In genomic region chr9:73968641-73969121, GRCm38 (mm10) we compare ENCODE assay signal across 9 mouse cellular contexts. TPM values are rescaled to one million over a fixed set of nuclear protein-coding genes. Genes with fewer than 3 reads are reported as not detected.
DNase-seq lines count a peak whose midpoint lies in the region; ATAC-seq lines count a peak whose summit lies in the region.
"Had no signal": no experiment of that assay in that cellular context is flagged by ENCODE, and none has a peak within 500 bp of the region (broad histone marks: within the 10 kb centered on the region; RNA-seq: fewer than 3 reads in every experiment).

Gene Unc13c, minus strand, starts transcription at chr9:73968966.

- no peaks in the 10 kb centered on the region for H3K27me3 ChIP-seq in intestine, embryonic 16.5 days (replicated peaks; ENCODE audit: control insufficient read depth, insufficient read depth, low read length)
- H3K27me3 ChIP-seq in limb, embryonic 13.5 days, result peaks cover 14% of the 10 kb centered on the region; the same call in 1 of the 2 replicates

- no peaks in the 10 kb centered on the region for H3K9me3 ChIP-seq in intestine, embryonic 16.5 days (ENCODE audit: control insufficient read depth, low read length)
- no peaks in the 10 kb centered on the region for H3K9me3 ChIP-seq in limb, embryonic 13.5 days

- H3K36me3 ChIP-seq in intestine, embryonic 16.5 days (ENCODE audit: control insufficient read depth, insufficient read depth, low read length), result no peaks in the 10 kb centered on the region
- H3K36me3 ChIP-seq in limb, embryonic 13.5 days, result no peaks in the 10 kb centered on the region

- peak; percentile 15 for DNase-seq in adrenal gland, adult 2 months
- no peak for DNase-seq in adrenal gland, adult 18-20 months (ENCODE audit: low spot score in 2 of 2)
- peak; percentile 74 for DNase-seq in cerebellum, adult 9-11 months
- peak; percentile 24 for DNase-seq in forelimb bud, embryonic 11.5 days (ENCODE audit: low read depth, low spot score)
- DNase-seq in ovary, postnatal 36 days (ENCODE audit: low spot score), result peak; percentile 30

- peak within 1 kb of the TSS; percentile 46 for H3K4me2 ChIP-seq in intestine, embryonic 16.5 days (ENCODE audit: low read depth, low read length)
- H3K4me2 ChIP-seq in limb, embryonic 13.5 days (replicated peaks), result peak within 1 kb of the TSS; percentile 71

- 0 out of 2 replicates have a peak, but pooled peaks cover 5% of the 10 kb centered on the region for H3K4me1 ChIP-seq in intestine, embryonic 16.5 days (ENCODE audit: control insufficient read depth, insufficient read depth, low read length)
- peaks cover 24% of the 10 kb centered on the region for H3K4me1 ChIP-seq in limb, embryonic 13.5 days

- ATAC-seq in intestine, embryonic 16.5 days, result 0 out of 2 replicates have a peak, but pooled peaks have one; percentile 42
- peak; percentile 73 for ATAC-seq in limb, embryonic 13.5 days (ENCODE audit: low FRiP score, low read depth)
- ATAC-seq in CD4-positive, CD25-positive, alpha-beta regulatory T cell, adult 4 months, result no peak

- WGBS in intestine, embryonic 16.5 days, result 3% methylated on average over 17 of the region's 17 CpGs
- 2% methylated on average over 17 of the region's 17 CpGs for WGBS in limb, embryonic 13.5 days

- H3K4me3 ChIP-seq in intestine, embryonic 16.5 days (ENCODE audit: low read length), result peak within 1 kb of the TSS; percentile 24
- peak within 1 kb of the TSS; percentile 39 for H3K4me3 ChIP-seq in limb, embryonic 13.5 days

- H3K9ac ChIP-seq in intestine, embryonic 16.5 days (ENCODE audit: low read depth, low read length), result no peak within 1 kb of the TSS
- H3K9ac ChIP-seq in limb, embryonic 13.5 days, result peak within 1 kb of the TSS; percentile 59

- H3K27ac ChIP-seq in intestine, embryonic 16.5 days (ENCODE audit: low read length), result no peak within 1 kb of the TSS
- no peak within 1 kb of the TSS; the same call in 1 of the 2 replicates for H3K27ac ChIP-seq in limb, embryonic 13.5 days

RNA-seq across cellular contexts. Expression of gene Unc13c, which starts in this region (rescaled TPM):
- 1 to 10 TPM in 1 of 2 experiments, under 1 TPM in 1; 0.43 to 1.6 TPM for total RNA-seq in adrenal gland, adult 2 months (2021)
- 0.03 and 0.11 TPM in 2 replicates for polyA plus RNA-seq in adrenal gland, adult 2 months (2012; rRNA removed)
- total RNA-seq in adrenal gland, adult 18-20 months (2021), result under 1 TPM; 0.20 to 0.42 TPM
- 0.13 and 0.15 TPM in 2 replicates for polyA plus RNA-seq in intestine, embryonic 16.5 days (2015; fragmentation: Nextera tagmentation; extraction: Ambion mirVana)
- 0.89 and 1.1 TPM in 2 replicates for polyA plus RNA-seq in limb, embryonic 13.5 days (2015; fragmentation: Nextera tagmentation; extraction: Ambion mirVana)
- polyA plus RNA-seq in CD4-positive, CD25-positive, alpha-beta regulatory T cell, adult 4 months (2017; shearing (Covaris generic)), result not detected
- total RNA-seq: common myeloid progenitor, adult 5-6 weeks had no signal

Comparison
In these comparisons a context has a peak if more than half of its experiments do, and no peak if none do; other contexts are left out.
1. DNase-seq: peak in adrenal gland, adult 2 months (single experiment), cerebellum, adult 9-11 months (single experiment), forelimb bud, embryonic 11.5 days (single experiment) and ovary, postnatal 36 days (single experiment); none in adrenal gland, adult 18-20 months (0 of 2).
2. Peak in ATAC-seq, H3K4me3 ChIP-seq and H3K4me2 ChIP-seq in intestine, embryonic 16.5 days; RNA of the gene not detected or under 1 TPM.